Mouse (Mus musculus) megakaryocyte, embryonic 14.5 days (primary cell): ENCODE measurements around the gene Prr5l.

ENCODE experiments used
- FLI1 ChIP-seq: IDR thresholded peaks from 2 replicates; pipeline ENCODE4 v1.6.1; 2012; ENCODE audit warnings: low read length, inconsistent platforms, mixed read lengths
- GATA1 ChIP-seq: IDR thresholded peaks from 3 replicates; pipeline ENCODE4 v1.6.1; 2012; ENCODE audit warnings: mixed read lengths, low read length, inconsistent platforms, borderline replicate concordance

GRCm38 (mm10) chr2:101842756-101843155 is 40.1 kb downstream of the Prr5l start:
- TF ChIP-seq GATA1 (no peak), FLI1 (no peak)
